Mouse (Mus musculus) thymus, postnatal 4 days (tissue): ENCODE measurements around the gene Qtrt1.

Experiments used
- DNase-seq: peaks from one replicate; pipeline ENCODE4 v3.0.0; 2021

Gene Qtrt1

DNA sequence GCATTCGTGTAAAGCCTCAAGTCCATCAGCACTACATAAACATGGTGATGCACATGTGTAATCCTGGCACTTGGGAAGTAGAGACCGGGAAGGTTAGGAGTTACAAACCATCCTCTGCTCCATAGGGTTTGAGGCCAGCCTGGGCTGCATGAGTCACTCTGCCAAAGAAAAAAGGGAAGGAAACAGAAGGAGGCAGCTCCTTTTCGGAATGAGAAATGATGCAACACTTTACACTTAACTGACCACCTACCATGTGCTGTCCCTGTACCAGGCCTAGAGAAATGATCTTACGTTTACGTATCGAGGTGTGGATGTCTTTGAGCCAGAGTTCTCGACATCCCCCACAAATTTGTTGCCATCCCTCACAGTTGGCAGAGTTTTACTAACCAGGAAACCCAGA lies 41.4 kb downstream of the Qtrt1 start:
- DNase-seq: no peak

DNA sequence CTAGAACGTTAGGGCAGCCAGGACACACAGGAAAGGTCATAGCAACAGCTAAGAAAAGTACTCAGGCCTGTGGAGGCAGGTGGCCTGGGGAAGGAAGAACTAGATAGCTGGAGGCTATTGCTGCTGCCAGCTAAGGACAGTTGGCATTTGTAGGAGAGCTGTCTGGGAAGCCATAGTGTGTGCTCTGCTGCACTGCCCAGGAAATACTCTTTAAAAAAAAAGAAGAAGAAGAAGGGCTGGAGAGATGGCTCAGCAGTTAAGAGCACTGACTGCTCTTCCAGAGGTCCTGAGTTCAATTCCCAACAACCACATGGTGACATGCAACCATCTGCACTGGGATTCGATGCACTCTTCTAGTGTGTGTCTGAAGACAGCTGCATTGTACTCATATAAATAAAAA lies 41.8 kb downstream of the Qtrt1 start:
- no peak for DNase-seq

DNA sequence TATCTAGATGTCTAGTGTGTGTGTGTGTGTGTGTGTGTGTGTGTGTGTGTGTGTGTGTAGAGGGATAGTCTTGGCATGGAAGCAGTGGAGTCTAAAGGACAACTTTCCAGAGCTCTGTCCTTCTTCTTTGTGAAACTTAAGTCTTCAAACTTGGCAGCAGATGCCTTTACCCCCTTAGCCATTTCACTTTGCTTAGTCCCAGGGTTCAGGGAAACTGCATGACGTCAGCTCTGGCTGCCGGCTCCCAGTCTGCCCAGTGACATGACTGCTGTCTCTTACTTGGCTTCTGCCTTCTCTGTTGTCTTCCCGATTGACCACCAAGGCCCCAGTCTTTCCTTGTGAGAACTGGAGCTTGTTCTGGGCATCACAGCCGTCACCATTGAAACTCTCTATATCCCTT lies 42.9 kb downstream of the Qtrt1 start:
- DNase-seq: no peak

DNA sequence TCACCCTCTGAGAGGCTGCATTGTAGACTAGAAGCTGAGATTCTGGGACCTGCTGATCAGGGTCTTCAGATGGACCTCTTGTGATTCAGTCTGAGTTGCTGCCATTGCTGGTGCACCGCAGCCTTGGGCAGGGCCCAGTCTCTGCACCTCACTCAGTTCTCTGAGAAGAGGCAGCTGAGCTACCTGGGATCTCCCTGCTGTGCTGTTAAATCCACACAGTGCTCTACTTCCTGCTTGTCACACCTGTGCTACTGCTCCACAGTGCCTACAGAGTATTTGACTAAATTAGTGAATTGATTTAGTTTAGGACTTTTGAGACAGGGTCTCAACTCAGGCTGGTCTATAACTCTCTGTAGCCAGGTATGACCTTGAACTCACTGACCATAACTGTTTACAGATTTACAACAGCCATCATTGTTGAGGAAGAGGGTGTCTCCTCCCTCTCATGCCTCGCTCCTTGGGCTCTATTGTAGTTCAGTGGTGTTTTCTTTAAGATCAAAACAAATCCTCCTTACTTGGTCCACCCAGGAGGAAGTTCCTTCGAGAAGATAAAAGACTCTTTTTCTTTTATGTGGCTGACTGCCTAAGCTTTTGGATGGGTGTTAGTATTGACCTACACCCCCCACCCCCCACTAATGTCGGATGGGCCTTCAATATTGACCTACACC lies 43.6 kb downstream of the Qtrt1 start:
- no peak for DNase-seq

DNA sequence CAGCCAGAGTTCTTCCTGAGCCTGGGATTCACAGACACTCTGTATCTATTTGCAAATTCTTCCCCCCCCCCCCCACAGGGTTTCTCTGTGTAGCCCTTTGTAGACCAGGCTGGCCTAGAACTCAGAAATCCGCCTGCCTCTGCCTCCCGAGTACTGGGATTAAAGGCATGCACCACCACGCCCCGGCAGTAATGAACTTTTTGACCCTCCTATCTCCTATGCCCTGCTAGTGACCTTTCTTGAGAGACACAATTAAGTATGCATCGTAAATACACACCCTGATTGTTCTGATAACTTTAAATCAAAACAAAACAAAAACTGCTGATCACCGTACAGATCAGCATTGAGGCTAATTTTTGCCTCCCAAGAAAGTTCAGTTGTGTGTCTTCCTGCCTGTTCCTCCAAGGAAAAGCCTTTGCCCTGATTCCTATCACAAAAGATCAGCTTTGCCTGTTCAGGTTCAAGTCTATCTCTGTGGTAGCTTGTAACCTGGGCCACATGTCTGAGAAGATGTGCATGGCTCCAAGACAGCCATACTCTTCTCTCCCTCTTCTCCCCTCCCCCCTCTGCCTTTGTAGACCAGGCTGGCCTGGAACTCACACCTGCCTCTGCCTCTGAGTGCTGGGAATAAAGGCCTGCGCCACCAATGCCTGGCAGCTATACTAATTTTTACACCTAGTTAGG lies 44.8 kb downstream of the Qtrt1 start:
- DNase-seq: no peak

DNA sequence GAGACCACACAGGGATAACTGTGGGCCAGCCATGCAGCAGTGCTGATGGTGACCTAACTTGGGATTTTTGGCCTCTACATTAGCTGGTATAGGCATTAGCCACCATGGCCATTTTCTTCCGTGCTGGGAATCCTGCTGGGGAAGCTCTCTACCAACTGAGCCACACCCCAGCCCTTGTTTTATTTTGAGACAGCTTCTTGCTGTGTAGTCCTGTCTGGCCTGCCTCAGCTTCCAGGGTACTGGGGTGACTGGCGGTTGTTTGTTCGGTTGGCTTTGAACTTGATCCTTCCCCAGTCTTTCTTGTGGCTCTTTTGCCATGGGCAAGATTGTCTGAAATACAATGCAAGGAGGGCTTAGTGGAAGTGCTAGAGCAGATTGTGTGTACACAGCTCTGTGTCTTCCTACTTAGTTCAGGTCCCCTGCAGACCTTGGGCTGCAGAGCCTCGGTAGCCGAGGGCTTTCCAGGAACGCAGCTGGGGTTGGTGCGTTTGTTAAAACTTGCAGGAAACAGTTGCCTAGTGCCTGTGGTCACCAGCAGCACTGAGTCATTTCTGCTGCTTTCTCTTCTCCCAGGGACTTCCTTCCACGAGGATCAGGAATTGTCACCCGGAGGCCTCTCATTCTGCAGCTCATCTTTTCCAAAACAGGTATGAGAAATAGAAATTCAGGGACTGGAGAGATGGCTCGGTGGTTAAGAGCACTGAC lies 45.4 kb downstream of the Qtrt1 start:
- peak; percentile 41 for DNase-seq

DNA sequence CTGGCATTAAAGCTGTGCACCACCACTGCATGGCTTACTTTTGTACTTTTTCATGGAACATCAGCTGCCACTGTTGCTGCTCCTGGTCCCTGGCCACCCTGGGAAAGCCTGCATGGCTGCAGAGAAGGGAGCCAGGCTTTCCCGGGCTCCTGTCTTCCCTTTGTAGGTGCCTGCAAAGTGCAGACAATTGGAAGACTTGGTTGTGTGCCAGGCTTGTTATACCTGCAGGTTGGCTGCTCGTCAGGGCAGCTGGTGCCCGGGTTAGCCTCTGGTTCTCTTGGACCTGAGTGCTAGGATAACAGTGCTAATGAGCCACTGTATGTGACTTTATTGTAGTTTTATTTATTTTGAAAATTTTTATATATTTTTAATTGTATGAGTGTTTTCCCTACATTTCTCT lies 47.2 kb downstream of the Qtrt1 start:
- no peak for DNase-seq

DNA sequence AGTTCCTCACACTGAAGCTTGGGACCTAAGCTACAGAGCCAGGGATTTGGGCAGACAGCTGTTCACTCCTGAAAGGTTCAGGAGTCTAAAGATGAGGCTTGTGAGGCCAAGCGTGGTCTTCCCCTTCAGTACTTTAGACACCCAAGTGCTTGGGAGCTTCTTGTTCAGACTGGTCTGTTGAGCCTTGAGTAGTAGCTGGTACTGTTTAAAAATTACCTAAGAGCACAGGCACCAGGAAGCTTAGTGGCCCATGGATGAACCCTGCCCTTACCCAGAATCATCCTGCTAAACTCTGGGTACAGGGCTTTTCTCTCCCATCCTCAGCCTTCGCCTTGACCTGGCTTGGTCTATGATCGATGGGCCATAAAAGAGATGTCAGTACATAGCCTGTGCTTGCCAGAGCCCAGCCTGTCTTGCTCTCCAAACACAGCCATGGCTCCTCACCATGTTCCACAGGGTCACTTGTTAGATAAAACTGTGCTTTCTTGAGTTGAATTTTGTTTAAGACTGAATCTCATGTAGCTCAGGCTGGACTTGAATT lies 48.8 kb downstream of the Qtrt1 start:
- no peak for DNase-seq

DNA sequence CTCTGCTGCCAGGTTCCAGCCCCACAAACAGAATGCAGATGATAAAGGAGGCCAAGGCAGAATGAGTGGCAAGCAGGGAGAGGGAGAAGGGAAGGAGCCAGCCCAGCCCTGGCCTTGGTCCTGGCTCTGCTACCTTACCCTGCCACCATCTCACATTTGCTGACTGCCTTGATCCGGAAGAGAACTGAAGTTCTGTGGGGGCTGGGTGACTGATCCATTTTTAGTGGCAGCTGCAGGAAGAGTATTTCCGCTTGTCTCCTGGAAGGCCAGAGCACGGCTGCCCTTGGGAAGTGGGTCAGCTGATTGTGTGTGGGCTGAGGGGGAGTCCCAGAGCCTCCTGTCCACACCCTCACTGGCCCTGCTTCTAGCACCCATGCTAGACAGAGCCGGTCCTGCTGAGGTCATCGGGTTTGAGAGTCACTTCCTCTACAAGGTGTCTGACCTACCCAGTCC lies 51.5 kb downstream of the Qtrt1 start:
- no peak for DNase-seq

DNA sequence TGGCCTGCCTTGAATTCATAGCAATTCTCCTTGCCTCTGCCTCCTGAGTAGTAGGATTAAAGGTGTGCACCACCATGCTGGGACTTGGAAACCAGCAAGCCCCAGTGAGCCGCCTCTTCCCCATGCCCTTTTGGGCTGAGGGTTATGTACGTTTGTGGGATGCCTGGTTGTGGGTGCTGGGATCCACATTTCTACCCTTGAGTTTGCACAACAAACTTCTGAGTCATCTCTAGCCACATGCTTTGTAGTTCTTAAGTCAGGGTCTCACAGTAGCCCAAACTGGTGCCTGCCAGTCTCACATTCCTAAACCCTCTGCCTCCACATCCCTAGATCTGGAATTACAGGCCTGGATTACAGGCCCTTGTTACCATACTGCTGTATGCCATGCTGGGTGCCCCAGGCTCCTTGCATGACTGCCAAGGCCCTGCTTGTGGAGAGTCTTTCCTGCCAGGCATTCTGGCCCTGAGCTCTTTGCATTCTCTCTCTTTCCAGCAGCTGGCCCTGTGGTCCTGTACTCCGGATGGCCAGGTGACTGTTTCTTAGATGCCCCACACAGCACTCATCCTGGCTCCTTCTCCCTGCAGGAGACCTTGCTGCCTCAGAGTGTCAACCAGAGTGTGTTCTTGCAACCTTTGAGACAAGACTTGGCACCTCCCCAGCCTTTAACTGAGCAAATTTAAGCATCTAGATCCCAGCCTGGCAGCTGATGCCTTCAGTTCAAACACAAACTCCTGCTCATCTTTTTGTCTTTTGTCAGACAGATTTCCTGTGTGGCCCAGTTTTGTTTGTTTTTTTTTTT lies 52.3 kb downstream of the Qtrt1 start:
- no peak for DNase-seq

DNA sequence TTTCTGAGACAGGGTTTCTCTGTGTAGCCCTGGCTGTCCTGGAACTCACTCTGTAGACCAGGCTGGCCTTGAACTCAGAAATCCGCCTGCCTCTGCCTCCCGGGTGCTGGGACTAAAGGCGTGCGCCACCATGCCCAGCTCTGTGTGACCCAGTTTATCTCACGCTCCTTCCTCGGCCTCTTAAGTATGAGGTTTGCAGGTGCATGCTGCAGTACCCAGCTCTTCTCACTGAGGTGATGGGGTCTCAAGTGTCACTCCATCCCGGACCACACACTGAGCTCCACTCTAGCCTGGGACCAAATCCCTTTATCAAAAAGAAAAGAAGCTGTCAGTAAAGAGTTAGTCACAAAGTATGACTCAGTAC lies 52.9 kb downstream of the Qtrt1 start:
- peak; percentile 28 for DNase-seq

DNA sequence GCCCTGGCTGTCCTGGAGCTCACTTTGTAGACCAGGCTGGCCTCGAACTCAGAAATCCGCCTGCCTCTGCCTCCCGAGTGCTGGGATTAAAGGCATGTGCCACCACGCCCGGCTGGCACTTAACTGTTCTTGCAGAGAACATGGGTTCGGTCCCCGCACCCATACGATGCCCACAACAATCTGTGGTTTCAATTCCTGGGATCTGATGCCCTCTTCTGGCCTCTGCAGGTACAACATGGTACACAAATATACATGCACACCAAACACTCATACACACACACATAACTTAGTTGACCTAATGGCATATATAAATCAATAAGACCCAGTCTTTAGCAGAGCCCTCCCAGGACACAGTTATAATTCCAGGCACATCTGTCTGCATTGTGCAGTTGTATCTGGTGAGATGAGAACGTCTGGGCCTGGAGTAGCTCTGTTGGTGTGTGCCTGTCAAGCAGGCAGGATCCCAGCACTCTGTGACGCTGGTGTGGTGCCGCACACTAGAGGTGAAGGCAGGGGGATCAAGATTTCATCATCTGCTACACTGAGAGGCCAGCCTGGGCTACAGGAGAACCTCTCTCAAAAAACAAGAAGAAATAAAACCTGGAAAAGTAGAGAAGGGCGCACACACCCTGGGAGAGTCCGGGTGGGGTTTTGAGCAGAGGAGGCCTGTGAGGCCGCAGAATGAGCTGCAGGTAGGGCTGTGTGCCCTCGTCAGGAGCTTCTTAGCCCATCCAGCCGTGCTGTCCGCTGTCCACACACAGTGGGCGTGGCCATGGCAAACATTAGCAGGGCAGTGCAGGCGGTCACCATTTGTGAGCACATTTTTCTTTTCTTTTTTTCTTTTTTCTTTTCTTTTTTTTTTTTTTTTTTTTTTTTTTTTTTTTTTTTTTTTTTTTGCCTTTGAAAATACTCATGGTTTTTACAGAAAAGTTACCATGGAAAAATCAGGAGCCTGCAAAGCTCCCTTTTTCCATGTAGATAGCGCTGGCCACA lies 57.7 kb downstream of the Qtrt1 start:
- peak; percentile 79 for DNase-seq
